Mouse (Mus musculus): Measurements from ENCODE around the gene Ggt1. TPM values are rescaled to one million over a fixed set of nuclear protein-coding genes. Genes with fewer than 3 reads are reported as not detected.

Gene Ggt1
- polyA plus RNA-seq, 1 experiment from 2014 or later = 4.9 TPM

DNA sequence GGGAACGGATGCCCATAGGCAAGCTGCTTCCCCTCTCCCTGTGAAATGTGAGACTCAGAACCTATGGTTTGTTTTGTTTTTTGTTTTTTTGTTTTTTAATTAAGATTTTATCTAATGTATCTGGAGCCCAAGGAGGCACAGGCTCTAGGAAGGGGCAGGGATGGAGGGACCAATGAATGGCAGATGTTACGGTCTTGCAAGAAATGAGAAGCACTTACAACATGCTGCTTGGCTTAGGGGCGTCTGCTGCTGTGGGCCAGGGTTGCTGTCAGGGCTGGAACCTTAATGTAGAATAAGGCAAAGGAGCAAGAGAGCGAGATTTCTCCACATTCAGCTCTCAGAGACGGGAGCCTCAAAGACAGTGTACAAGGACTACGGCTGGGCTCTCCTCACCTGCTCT is 5.8 kb upstream of the Ggt1 start:
- Histone ChIP-seq H3K4me1 (replicated peaks; ENCODE audit: control insufficient read depth, insufficient read depth, low read length) (peaks cover 9% of the 10 kb centered on the region; the same call in 1 of the 2 replicates), H3K27me3 (replicated peaks; ENCODE audit: control insufficient read depth, insufficient read depth, low read length) (peaks cover 28% of the 10 kb centered on the region), H3K27ac (ENCODE audit: low read depth, low read length) (no peak overlapping the region), H3K36me3 (ENCODE audit: control insufficient read depth, insufficient read depth, low read length) (no peaks in the 10 kb centered on the region), H3K9me3 (ENCODE audit: control insufficient read depth, low read length) (no peaks in the 10 kb centered on the region), H3K4me3 (ENCODE audit: low read depth, low read length) (no peak overlapping the region), H3K4me2 (no peak overlapping the region), H3K9ac (ENCODE audit: low read depth, low read length) (no peak overlapping the region)
- no peak for DNase-seq (ENCODE audit: low spot score)
- no peak for ATAC-seq (replicated peaks; ENCODE audit: low FRiP score)
- WGBS = 75% methylated on average over 6 of the region's 6 CpGs

DNA sequence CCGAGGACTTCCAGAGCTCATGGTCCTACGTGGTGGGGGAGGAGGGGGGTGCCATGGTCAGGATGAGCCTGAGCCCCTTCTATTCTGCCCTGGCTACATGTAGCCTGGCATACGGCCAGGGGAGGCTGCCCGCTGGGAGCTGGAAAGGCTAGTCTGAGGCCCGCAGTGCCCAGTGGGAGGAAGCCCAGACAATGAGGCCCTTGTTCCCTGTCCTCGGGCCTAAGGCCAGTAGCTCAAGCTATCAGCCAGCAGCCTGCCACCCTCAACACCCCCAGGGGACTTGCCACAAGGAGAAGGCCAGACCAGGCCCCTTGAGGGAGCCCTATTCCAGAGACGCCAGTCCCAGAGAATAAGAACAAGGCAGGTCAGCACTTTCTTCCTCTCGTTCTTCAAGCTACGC is 5.4 kb upstream of the Ggt1 start:
- DNase-seq (ENCODE audit: low spot score) = no peak
- WGBS = 71% methylated on average over 9 of the region's 9 CpGs
- no peak overlapping the region for H3K4me2 ChIP-seq
- no peak for ATAC-seq (replicated peaks; ENCODE audit: low FRiP score)
- peaks cover 9% of the 10 kb centered on the region; the same call in 1 of the 2 replicates for H3K4me1 ChIP-seq (replicated peaks; ENCODE audit: control insufficient read depth, insufficient read depth, low read length)
- H3K27ac ChIP-seq (ENCODE audit: low read depth, low read length) = no peak overlapping the region
- no peaks in the 10 kb centered on the region for H3K9me3 ChIP-seq (ENCODE audit: control insufficient read depth, low read length)
- H3K27me3 ChIP-seq (replicated peaks; ENCODE audit: control insufficient read depth, insufficient read depth, low read length) = peaks cover 33% of the 10 kb centered on the region
- no peak overlapping the region for H3K9ac ChIP-seq (ENCODE audit: low read depth, low read length)
- no peaks in the 10 kb centered on the region for H3K36me3 ChIP-seq (ENCODE audit: control insufficient read depth, insufficient read depth, low read length)
- no peak overlapping the region for H3K4me3 ChIP-seq (ENCODE audit: low read depth, low read length)

DNA sequence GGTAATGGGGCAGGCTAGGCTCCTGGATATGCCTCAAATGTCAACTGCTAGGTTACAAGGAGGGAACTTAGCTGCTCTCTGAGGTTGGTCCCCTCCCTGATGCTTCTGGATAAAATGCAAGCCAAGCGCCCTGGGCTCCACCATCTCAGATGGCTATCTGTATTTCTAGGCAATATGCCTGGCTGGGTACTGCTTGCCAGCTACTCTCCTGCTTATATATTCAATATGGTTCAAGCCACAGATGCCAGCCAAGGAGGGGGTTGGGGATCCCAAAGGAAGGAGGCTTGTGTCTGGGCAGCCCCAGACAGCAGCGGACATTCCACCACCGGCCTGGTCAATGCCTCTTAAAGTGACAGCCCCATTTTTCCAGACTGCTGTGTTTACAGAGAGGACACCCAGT is 2.9 kb upstream of the Ggt1 start:
- Histone ChIP-seq H3K4me2 (no peak overlapping the region), H3K9ac (ENCODE audit: low read depth, low read length) (no peak overlapping the region), H3K36me3 (ENCODE audit: control insufficient read depth, insufficient read depth, low read length) (no peaks in the 10 kb centered on the region), H3K9me3 (ENCODE audit: control insufficient read depth, low read length) (no peaks in the 10 kb centered on the region), H3K27ac (ENCODE audit: low read depth, low read length) (no peak overlapping the region), H3K4me1 (replicated peaks; ENCODE audit: control insufficient read depth, insufficient read depth, low read length) (peaks cover 9% of the 10 kb centered on the region; the same call in 1 of the 2 replicates), H3K27me3 (replicated peaks; ENCODE audit: control insufficient read depth, insufficient read depth, low read length) (peaks cover 45% of the 10 kb centered on the region), H3K4me3 (ENCODE audit: low read depth, low read length) (no peak overlapping the region)
- DNase-seq (ENCODE audit: low spot score) = no peak
- 27% methylated on average over 3 of the region's 3 CpGs for WGBS
- ATAC-seq (replicated peaks; ENCODE audit: low FRiP score) = no peak

DNA sequence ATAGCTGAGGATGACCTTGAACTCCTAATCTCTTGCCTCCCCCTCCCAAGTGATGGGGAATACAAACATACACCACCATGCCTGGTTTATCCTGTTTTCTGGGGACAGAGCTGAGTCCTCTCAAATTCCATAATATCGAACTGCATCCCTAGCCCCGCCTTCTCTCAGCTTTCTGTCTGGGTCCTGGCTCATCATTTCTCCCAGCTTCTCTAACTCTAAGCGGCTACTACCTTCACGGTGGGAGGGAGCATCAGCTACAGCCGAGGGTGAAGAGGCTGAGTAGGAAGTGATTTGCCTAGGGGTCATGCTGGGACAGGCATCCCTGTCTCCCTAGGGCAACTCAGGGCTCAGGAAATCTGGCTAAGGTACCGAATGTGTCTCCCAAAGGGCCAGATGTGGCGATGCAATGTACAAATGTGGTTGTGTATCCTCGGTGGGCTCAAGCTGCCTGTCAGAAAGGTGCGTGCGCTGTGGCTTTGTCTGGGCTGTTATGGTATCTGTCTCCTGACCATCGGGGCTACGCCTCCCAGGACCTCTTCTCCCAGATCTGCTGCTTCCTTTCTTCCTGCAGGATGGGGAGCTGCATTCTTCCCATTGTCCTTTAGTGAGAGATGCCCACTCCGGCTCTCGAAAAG is 2.2 kb upstream of the Ggt1 start:
- H3K4me1 ChIP-seq (replicated peaks; ENCODE audit: control insufficient read depth, insufficient read depth, low read length) = peaks cover 13% of the 10 kb centered on the region; the same call in 1 of the 2 replicates
- H3K9me3 ChIP-seq (ENCODE audit: control insufficient read depth, low read length) = no peaks in the 10 kb centered on the region
- H3K9ac ChIP-seq (ENCODE audit: low read depth, low read length) = no peak overlapping the region; the same call in 1 of the 2 replicates
- ATAC-seq (replicated peaks; ENCODE audit: low FRiP score) (no peak), DNase-seq (ENCODE audit: low spot score) (no peak)
- no peak overlapping the region for H3K27ac ChIP-seq (ENCODE audit: low read depth, low read length)
- peak overlapping the region; percentile 56 for H3K4me3 ChIP-seq (ENCODE audit: low read depth, low read length)
- H3K27me3 ChIP-seq (replicated peaks; ENCODE audit: control insufficient read depth, insufficient read depth, low read length) = peaks cover 45% of the 10 kb centered on the region
- no peaks in the 10 kb centered on the region for H3K36me3 ChIP-seq (ENCODE audit: control insufficient read depth, insufficient read depth, low read length)
- 8% methylated on average over 14 of the region's 14 CpGs for WGBS
- peak overlapping the region; percentile 85 for H3K4me2 ChIP-seq

DNA sequence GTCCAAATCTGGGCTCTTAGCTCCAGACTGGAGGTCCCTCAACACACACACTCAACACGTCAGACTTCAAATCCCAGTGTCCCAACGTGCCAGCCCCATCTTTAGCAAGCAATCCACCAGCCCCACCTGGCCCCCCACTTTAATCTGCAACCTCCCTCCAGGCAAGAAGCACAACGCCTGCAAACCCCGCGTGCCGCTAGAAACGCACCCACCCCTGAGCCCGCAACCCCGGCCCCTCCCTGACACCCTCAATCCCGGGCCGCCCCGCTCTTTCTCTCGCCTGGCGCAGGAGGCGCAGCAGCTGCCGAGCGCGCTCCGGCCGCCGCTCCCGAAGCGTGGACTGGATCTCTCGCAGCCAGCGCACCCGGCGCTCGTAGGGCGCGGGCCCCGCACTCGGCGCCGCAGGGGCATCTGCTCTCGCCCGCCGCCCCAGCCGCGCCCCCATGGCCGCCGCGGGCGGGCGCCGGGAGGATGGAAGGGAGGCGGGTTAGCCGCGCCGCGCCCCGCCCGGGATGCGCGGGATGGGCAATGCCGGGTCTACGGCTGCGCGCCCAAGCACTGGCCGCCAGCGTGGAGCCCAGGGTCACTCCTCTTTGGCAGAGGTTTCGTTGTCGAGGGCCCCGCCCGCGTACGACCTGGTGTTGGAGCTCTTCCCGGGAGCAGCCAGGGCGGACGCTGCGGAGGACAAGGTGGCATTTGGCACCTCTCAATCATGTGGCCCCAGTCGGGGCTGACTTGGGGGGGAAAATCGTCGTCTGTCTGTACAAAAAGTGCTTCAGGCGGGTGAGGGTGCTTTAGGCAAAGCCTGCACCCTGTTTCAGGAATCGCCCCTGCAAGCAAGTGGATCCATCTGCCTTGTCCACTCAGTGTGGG is 1.5 kb upstream of the Ggt1 start, which contains the start of gene Lrrc75b:
TSS of gene Lrrc75b (minus strand) at position 655 of the 873 bp plus-strand sequence.
- no peaks in the 10 kb centered on the region for H3K36me3 ChIP-seq (ENCODE audit: control insufficient read depth, insufficient read depth, low read length)
- H3K4me2 ChIP-seq = peak within 1 kb of the TSS; percentile 85
- DNase-seq (ENCODE audit: low spot score) = no peak
- peaks cover 13% of the 10 kb centered on the region; the same call in 1 of the 2 replicates for H3K4me1 ChIP-seq (replicated peaks; ENCODE audit: control insufficient read depth, insufficient read depth, low read length)
- H3K9me3 ChIP-seq (ENCODE audit: control insufficient read depth, low read length) = no peaks in the 10 kb centered on the region
- peak within 1 kb of the TSS; percentile 26 for H3K9ac ChIP-seq (ENCODE audit: low read depth, low read length)
- H3K27ac ChIP-seq (ENCODE audit: low read depth, low read length) = no peak within 1 kb of the TSS
- H3K4me3 ChIP-seq (ENCODE audit: low read depth, low read length) = peak within 1 kb of the TSS; percentile 56
- WGBS = under 1% methylated on average over 74 of the region's 75 CpGs
- no peak for ATAC-seq (replicated peaks; ENCODE audit: low FRiP score)
- peaks cover 45% of the 10 kb centered on the region for H3K27me3 ChIP-seq (replicated peaks; ENCODE audit: control insufficient read depth, insufficient read depth, low read length)

DNA sequence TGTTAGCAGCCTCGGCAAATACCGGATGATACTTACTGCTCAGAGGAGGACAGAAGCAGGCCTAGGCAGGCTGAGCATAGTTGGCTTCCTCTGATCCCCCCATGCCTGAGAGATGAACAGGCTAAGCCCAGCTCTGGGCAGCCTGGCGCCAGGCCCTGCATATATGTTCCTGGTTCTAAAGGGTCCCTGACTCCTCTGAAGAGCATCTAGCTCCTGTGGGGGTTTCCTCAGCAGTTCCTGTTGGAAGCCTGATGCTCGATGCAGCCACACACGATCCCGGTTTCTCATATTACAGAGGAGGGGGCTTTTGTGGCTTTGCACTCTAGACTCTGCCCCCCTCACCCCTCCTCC is 880 bp upstream of the Ggt1 start:
- Histone ChIP-seq H3K4me3 (ENCODE audit: low read depth, low read length) (peak overlapping the region; percentile 56; the same call in 1 of the 2 replicates), H3K9ac (ENCODE audit: low read depth, low read length) (no peak overlapping the region), H3K27ac (ENCODE audit: low read depth, low read length) (no peak overlapping the region), H3K4me2 (peak overlapping the region; percentile 85), H3K4me1 (replicated peaks; ENCODE audit: control insufficient read depth, insufficient read depth, low read length) (peaks cover 16% of the 10 kb centered on the region), H3K27me3 (replicated peaks; ENCODE audit: control insufficient read depth, insufficient read depth, low read length) (peaks cover 45% of the 10 kb centered on the region), H3K9me3 (ENCODE audit: control insufficient read depth, low read length) (no peaks in the 10 kb centered on the region), H3K36me3 (ENCODE audit: control insufficient read depth, insufficient read depth, low read length) (no peaks in the 10 kb centered on the region)
- 13% methylated on average over 6 of the region's 6 CpGs for WGBS
- ATAC-seq (replicated peaks; ENCODE audit: low FRiP score) (no peak), DNase-seq (ENCODE audit: low spot score) (no peak)

DNA sequence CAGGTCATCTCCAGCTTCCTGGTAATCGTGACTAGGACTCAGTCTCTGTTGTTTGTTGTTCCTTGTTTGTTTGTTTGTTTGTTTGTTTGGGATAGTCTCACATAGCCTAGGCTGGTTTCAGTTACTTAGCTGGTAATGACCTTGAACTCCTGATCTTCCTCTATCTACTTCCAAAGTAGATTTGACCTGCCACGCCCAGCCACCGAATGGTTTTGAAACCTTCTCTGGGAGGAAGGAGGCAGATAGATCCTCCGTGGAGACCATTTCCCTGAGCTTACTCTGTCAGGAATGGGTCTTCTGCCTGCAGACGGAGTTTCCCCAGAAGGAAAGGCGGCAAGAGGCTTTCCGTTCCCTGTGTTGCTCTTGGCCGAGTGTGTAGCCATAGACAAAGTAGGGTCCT is 1.2 kb downstream of the Ggt1 start:
- no peak overlapping the region for H3K4me3 ChIP-seq (ENCODE audit: low read depth, low read length)
- no peak for ATAC-seq (replicated peaks; ENCODE audit: low FRiP score)
- WGBS = 76% methylated on average over 8 of the region's 8 CpGs
- no peak for DNase-seq (ENCODE audit: low spot score)
- H3K9me3 ChIP-seq (ENCODE audit: control insufficient read depth, low read length) = no peaks in the 10 kb centered on the region
- H3K9ac ChIP-seq (ENCODE audit: low read depth, low read length) = no peak overlapping the region
- H3K4me1 ChIP-seq (replicated peaks; ENCODE audit: control insufficient read depth, insufficient read depth, low read length) = peaks cover 19% of the 10 kb centered on the region
- H3K4me2 ChIP-seq = no peak overlapping the region
- H3K27ac ChIP-seq (ENCODE audit: low read depth, low read length) = no peak overlapping the region
- H3K36me3 ChIP-seq (ENCODE audit: control insufficient read depth, insufficient read depth, low read length) = no peaks in the 10 kb centered on the region
- H3K27me3 ChIP-seq (replicated peaks; ENCODE audit: control insufficient read depth, insufficient read depth, low read length) = peaks cover 45% of the 10 kb centered on the region

DNA sequence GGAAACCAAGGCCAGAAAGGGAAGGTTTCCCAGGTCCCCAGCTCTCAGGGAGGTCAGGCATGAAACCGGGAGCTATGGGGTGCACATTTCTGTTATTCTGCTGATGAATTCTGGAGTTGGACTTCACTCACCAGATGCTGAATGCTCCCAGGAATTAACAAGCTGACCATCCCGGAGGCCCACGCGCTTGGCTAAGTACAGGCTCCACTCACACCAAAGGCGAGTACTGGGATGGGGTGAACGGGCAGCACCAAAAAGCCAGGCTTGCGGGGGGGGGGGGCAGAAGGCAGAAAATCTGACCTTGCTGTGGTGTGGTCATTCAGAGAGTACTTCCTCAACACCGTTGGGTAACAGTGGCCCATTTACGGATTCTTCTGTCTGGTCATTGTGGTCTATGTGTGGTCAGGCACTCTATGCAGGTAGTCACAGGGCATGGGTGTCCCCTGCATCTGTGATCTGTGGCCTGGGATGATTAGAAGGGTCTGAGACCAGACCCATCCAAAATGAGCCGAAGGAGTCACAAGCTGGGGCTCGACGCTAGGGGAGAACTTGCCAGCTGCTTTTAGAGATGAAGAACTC is 3.4 kb downstream of the Ggt1 start:
- H3K27me3 ChIP-seq (replicated peaks; ENCODE audit: control insufficient read depth, insufficient read depth, low read length) = peaks cover 25% of the 10 kb centered on the region

More for the DNA sequence above, 3.4 kb downstream of the Ggt1 start:
- ATAC-seq (replicated peaks; ENCODE audit: low FRiP score) (no peak), DNase-seq (ENCODE audit: low spot score) (no peak)
- Histone ChIP-seq H3K9me3 (ENCODE audit: control insufficient read depth, low read length) (no peaks in the 10 kb centered on the region), H3K4me3 (ENCODE audit: low read depth, low read length) (no peak overlapping the region), H3K36me3 (ENCODE audit: control insufficient read depth, insufficient read depth, low read length) (no peaks in the 10 kb centered on the region), H3K4me2 (no peak overlapping the region), H3K9ac (ENCODE audit: low read depth, low read length) (no peak overlapping the region), H3K4me1 (replicated peaks; ENCODE audit: control insufficient read depth, insufficient read depth, low read length) (peaks cover 22% of the 10 kb centered on the region), H3K27ac (ENCODE audit: low read depth, low read length) (no peak overlapping the region)
- 64% methylated on average over 12 of the region's 12 CpGs for WGBS

Measured in liver, embryonic 11.5 days (tissue).